Mouse (Mus musculus) liver, embryonic 12.5 days (tissue): Measurements from ENCODE around the gene Asb10. TPM values are rescaled to one million over a fixed set of nuclear protein-coding genes. Genes with fewer than 3 reads are reported as not detected.

Source experiments
- ATAC-seq: fragments of 200-750 bp; cut with Nextera tagmentation; 2 replicates; pipeline ENCODE4 v1.8.0; 2017; ENCODE audit warnings: moderate number of reproducible peaks, mild to moderate bottlenecking, moderate library complexity
- H3K27ac ChIP-seq: fragments of 300-500 bp; sonication (generic); 2 replicates; pipeline ENCODE4 v1.5.1; 2016; ENCODE audit warnings: mild to moderate bottlenecking
- H3K27me3 ChIP-seq: fragments of 300-500 bp; sonication (generic); replicated peaks from 2 replicates; pipeline ENCODE4 v1.6.1; 2016; ENCODE audit warnings: mild to moderate bottlenecking, moderate library complexity
- H3K36me3 ChIP-seq: fragments of 300-500 bp; sonication (generic); 2 replicates; pipeline ENCODE4 v1.6.1; 2016; ENCODE audit warnings: mild to moderate bottlenecking, moderate library complexity
- H3K4me1 ChIP-seq: fragments of 300-500 bp; sonication (generic); 2 replicates; pipeline ENCODE4 v1.6.1; 2016
- H3K4me2 ChIP-seq: fragments of 300-500 bp; sonication (generic); 2 replicates; pipeline ENCODE4 v1.6.1; 2016; ENCODE audit warnings: mild to moderate bottlenecking, moderate library complexity
- H3K4me3 ChIP-seq: fragments of 300-500 bp; sonication (generic); 2 replicates; pipeline ENCODE4 v1.5.1; 2016; ENCODE audit warnings: mild to moderate bottlenecking, moderate library complexity
- H3K9ac ChIP-seq: fragments of 300-500 bp; sonication (generic); 2 replicates; pipeline ENCODE4 v1.6.1; 2016; ENCODE audit warnings: mild to moderate bottlenecking, moderate library complexity
- H3K9me3 ChIP-seq: fragments of 300-500 bp; sonication (generic); replicated peaks from 2 replicates; pipeline ENCODE4 v1.6.1; 2016; ENCODE audit warnings: mild to moderate bottlenecking, moderate library complexity
- WGBS: fragments of 180-500 bp; shearing (Covaris S2); methylation state at CpG from one replicate; pipeline ENCODE4 v1.1.7; 2016; ENCODE audit not compliant: insufficient replicate concordance; 5-methylcytosine and 5-hydroxymethylcytosine counted together
- polyA plus RNA-seq: library from polyadenylated mRNA; unstranded; fragments of >200 nt; fragmentation: Nextera tagmentation; extraction: Ambion mirVana; gene quantifications from 2 replicates; pipeline ENCODE4 v1.2.1, GENCODE M21; 2016

Asb10 gene
- 0.11 TPM in 1 of 2 replicates, not detected in the other for polyA plus RNA-seq

GRCm38 (mm10) chr5:24540387-24541143, at the start of gene Asb10:
TSS of gene Asb10 (minus strand) at chr5:24540978.
- H3K4me3 ChIP-seq: no peak within 1 kb of the TSS
- no peaks in the 10 kb centered on the region for H3K9me3 ChIP-seq
- no peak within 1 kb of the TSS for H3K27ac ChIP-seq
- no peaks in the 10 kb centered on the region for H3K36me3 ChIP-seq
- H3K4me1 ChIP-seq: 0 out of 2 replicates have a peak, but pooled peaks cover 3% of the 10 kb centered on the region
- peaks cover 59% of the 10 kb centered on the region for H3K27me3 ChIP-seq
- 0 out of 2 replicates have a peak, but pooled peaks have one; percentile 24 for ATAC-seq
- H3K9ac ChIP-seq: no peak within 1 kb of the TSS
- 16% methylated on average over 14 of the region's 14 CpGs for WGBS
- H3K4me2 ChIP-seq: peak within 1 kb of the TSS; percentile 28; the same call in 1 of the 2 replicates

- ATAC-seq: no peak
- peaks cover 34% of the 10 kb centered on the region for H3K36me3 ChIP-seq
- H3K4me3 ChIP-seq: no peak overlapping the region
- H3K4me1 ChIP-seq: peaks cover 52% of the 10 kb centered on the region
- no peak overlapping the region for H3K9ac ChIP-seq
- H3K4me2 ChIP-seq: no peak overlapping the region
- 91% methylated on average over 20 of the region's 20 CpGs for WGBS
- no peaks in the 10 kb centered on the region for H3K9me3 ChIP-seq
- H3K27me3 ChIP-seq: peaks cover 32% of the 10 kb centered on the region
- H3K27ac ChIP-seq: no peak overlapping the region
These were observed 49.0 kb upstream of the Asb10 start for GRCm38 (mm10) chr5:24589511-24590500.

GRCm38 (mm10) chr5:24587200-24587577, 46.4 kb upstream of the Asb10 start:
- peak overlapping the region; percentile 80 for H3K4me2 ChIP-seq
- peak overlapping the region; percentile 84 for H3K9ac ChIP-seq
- H3K27me3 ChIP-seq: peaks cover 11% of the 10 kb centered on the region
- peaks cover 33% of the 10 kb centered on the region for H3K36me3 ChIP-seq
- no peaks in the 10 kb centered on the region for H3K9me3 ChIP-seq
- WGBS: 11% methylated on average over 4 of the region's 4 CpGs
- peak overlapping the region; percentile 83 for H3K4me3 ChIP-seq
- peak overlapping the region; percentile 78 for H3K27ac ChIP-seq
- peak; percentile 63 for ATAC-seq
- H3K4me1 ChIP-seq: peaks cover 44% of the 10 kb centered on the region

DNA sequence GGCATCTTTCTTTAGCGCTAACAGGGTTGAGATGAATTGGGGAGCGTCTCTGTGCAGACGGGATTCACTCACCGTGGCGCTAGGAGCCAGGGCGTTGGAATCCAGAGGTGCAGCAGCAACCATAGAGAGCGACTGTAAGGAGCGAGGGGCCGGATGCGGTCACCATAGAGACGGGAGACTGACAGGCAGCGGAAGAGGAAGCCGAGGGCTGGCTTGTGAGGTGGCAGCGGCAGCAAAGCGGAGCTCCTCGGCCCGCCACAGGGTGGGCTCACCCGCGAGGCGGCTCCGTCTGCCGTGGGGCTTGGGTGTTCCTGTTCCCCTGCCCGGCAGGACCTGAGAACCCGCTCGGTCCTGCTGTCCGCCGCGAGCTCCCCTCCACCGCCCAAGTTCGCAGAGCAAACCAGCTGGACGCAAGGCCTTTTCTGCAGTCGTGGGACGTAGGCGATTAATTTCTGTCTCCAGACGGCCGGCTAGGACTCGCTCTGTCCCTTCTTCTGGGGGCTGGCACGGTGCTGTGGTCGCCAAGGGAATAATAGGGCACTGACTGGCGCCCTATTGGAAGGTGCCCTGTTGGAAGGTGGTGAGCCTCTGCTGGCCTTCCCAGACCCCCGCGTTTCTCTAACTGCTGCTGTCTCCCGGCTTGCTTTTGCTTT, 45.9 kb upstream of the Asb10 start, which contains the start of gene Chpf2:
Gene Chpf2 (plus strand): TSS at position 195 of the 653 bp plus-strand sequence.
- Histone ChIP-seq H3K4me3 (peak within 1 kb of the TSS; percentile 83), H3K36me3 (peaks cover 30% of the 10 kb centered on the region)

DNA sequence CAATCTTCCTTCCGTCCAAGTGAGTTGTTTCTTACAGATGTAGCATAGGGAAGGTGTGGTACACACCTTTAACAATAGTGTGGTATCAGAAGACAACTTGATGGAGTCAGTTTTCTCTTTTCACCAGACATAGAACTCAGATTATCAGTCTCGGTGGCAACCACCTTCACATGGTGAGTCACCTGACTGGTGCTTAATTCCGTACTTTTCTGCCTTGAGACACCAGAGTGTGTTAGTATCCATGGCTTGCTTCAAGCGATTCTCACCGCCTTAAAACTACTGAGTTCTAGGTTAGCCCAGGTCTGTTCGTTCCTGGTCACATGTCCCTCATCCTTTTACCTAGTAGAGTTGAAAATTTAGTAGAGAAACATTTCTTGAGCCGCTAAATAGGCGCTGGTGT, 45.3 kb upstream of the Asb10 start:
- WGBS: 11% methylated on average over 8 of the region's 8 CpGs
- Histone ChIP-seq H3K4me1 (peaks cover 33% of the 10 kb centered on the region), H3K4me2 (peak overlapping the region; percentile 80), H3K36me3 (peaks cover 26% of the 10 kb centered on the region), H3K9ac (peak overlapping the region; percentile 84), H3K27me3 (no peaks in the 10 kb centered on the region), H3K4me3 (peak overlapping the region; percentile 83), H3K27ac (0 out of 2 replicates have a peak overlapping the region, but pooled peaks have one; percentile 12), H3K9me3 (no peaks in the 10 kb centered on the region)
- peak; percentile 26; the same call in 1 of the 2 replicates for ATAC-seq

More for the DNA sequence above, 45.9 kb upstream of the Asb10 start, which contains the start of gene Chpf2:
- H3K27me3 ChIP-seq: peaks cover 6% of the 10 kb centered on the region
- WGBS: 1% methylated on average over 43 of the region's 43 CpGs
- H3K27ac ChIP-seq: peak within 1 kb of the TSS; percentile 78
- peak; percentile 85 for ATAC-seq
- peak within 1 kb of the TSS; percentile 84 for H3K9ac ChIP-seq
- H3K4me1 ChIP-seq: peaks cover 39% of the 10 kb centered on the region
- peak within 1 kb of the TSS; percentile 80 for H3K4me2 ChIP-seq
- H3K9me3 ChIP-seq: no peaks in the 10 kb centered on the region

- Histone ChIP-seq H3K9ac (peak overlapping the region; percentile 77), H3K4me1 (peaks cover 22% of the 10 kb centered on the region), H3K4me2 (peak overlapping the region; percentile 89), H3K27me3 (no peaks in the 10 kb centered on the region), H3K36me3 (peaks cover 25% of the 10 kb centered on the region), H3K27ac (peak overlapping the region; percentile 83), H3K4me3 (peak overlapping the region; percentile 75), H3K9me3 (no peaks in the 10 kb centered on the region)
- WGBS: 36% methylated on average over 6 of the region's 6 CpGs
- ATAC-seq: no peak
These were observed 37.6 kb upstream of the Asb10 start for GRCm38 (mm10) chr5:24578109-24578963.

GRCm38 (mm10) chr5:24577183-24577929, 36.6 kb upstream of the Asb10 start, which contains the start of gene Abcf2:
TSS of gene Abcf2 (minus strand) at chr5:24577467.
- Histone ChIP-seq H3K4me3 (peak within 1 kb of the TSS; percentile 75), H3K4me2 (peak within 1 kb of the TSS; percentile 89), H3K4me1 (peaks cover 22% of the 10 kb centered on the region), H3K27ac (peak within 1 kb of the TSS; percentile 83), H3K9ac (peak within 1 kb of the TSS; percentile 77), H3K36me3 (peaks cover 35% of the 10 kb centered on the region), H3K27me3 (no peaks in the 10 kb centered on the region), H3K9me3 (no peaks in the 10 kb centered on the region)
- WGBS: under 1% methylated on average over 48 of the region's 48 CpGs
- ATAC-seq: peak; percentile 96

DNA sequence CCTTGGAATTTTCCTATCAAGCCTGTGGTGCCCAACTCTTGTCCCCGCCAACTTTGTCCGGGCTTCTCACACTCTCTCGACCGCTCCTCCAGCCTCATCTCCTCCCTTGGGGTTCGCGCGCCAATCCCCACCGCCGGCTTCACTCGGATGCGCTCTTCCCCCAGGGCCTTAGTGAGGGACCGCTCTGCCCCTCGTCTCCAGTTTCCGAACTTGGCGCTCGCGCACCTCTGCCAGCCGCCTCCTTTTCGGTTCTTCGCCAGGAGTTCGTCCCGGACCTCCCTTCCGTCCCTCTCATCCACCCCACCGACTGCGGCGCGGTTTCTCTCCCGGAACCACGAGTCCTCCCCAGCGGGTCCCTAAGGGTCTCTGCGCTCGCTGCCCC, 36.0 kb upstream of the Asb10 start:
- under 1% methylated on average over 32 of the region's 32 CpGs for WGBS
- H3K27me3 ChIP-seq: no peaks in the 10 kb centered on the region
- H3K4me3 ChIP-seq: peak overlapping the region; percentile 75
- peak overlapping the region; percentile 89 for H3K4me2 ChIP-seq
- peaks cover 22% of the 10 kb centered on the region for H3K4me1 ChIP-seq
- no peaks in the 10 kb centered on the region for H3K9me3 ChIP-seq
- peak overlapping the region; percentile 83 for H3K27ac ChIP-seq
- peaks cover 41% of the 10 kb centered on the region for H3K36me3 ChIP-seq
- peak; percentile 25 for ATAC-seq
- H3K9ac ChIP-seq: peak overlapping the region; percentile 77

DNA sequence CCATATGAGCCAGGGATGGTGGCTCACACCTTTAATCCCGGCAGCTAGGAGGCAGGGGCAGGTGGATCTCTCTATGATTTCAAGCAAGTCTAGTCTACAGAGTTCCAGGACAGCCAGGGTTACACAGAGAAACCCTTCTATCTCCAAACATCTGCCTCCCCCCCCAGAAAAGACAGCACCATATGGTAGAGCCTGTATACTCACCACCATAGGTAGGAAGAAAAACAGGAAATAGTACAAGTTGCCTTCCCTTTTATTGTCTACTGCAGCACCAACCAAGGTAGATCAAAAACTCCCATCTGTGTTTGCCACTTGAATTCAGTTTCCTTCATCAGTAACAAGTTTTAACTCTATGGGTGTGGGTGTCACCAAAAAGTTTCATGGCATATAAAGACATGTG, 35.2 kb upstream of the Asb10 start:
- ATAC-seq: no peak
- Histone ChIP-seq H3K4me1 (peaks cover 22% of the 10 kb centered on the region), H3K4me2 (peak overlapping the region; percentile 89), H3K9ac (peak overlapping the region; percentile 77), H3K36me3 (peaks cover 49% of the 10 kb centered on the region), H3K27me3 (no peaks in the 10 kb centered on the region), H3K9me3 (no peaks in the 10 kb centered on the region), H3K27ac (no peak overlapping the region), H3K4me3 (peak overlapping the region; percentile 75)
- 79% methylated on average over 1 of the region's 1 CpGs for WGBS

DNA sequence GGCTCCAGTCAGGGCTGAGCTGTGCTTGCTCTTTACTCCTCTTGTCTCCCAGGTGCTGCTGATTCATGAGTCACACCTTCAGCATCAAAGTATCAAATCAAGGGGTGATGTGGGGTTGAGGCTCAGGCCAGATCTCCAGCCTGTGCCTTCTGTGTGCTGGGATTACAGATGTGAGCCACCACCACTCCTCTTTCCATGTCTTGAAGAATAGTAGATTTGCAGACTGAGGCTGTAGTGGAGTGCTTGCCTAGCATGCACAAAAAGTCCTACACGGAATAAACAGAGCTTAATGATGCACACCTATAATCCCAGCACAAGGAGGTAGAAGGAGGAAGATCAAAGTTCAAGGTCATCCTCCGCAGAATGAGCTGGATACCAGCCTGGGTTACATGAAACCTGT, 15.9 kb upstream of the Asb10 start, which contains the start of gene 4931409K22Rik:
Gene 4931409K22Rik (minus strand): TSS at position 101 of the 400 bp plus-strand sequence.
- Histone ChIP-seq H3K4me3 (no peak within 1 kb of the TSS), H3K4me1 (no peaks in the 10 kb centered on the region), H3K9me3 (no peaks in the 10 kb centered on the region), H3K36me3 (no peaks in the 10 kb centered on the region), H3K27me3 (peaks cover 35% of the 10 kb centered on the region), H3K4me2 (no peak within 1 kb of the TSS), H3K9ac (no peak within 1 kb of the TSS), H3K27ac (no peak within 1 kb of the TSS)
- WGBS: 58% methylated on average over 2 of the region's 2 CpGs
- no peak for ATAC-seq
